Mouse (Mus musculus) liver, adult 2 months (tissue): Measurements from ENCODE around the gene Nars2.

Source experiments
- CTCF ChIP-seq: fragments of 200-500 bp; IDR thresholded peaks from 2 replicates; pipeline ENCODE4 v1.5.1; 2011; ENCODE audit warnings: low read depth, low read length, control low read depth
- POLR2A ChIP-seq: fragments of 200-500 bp; IDR thresholded peaks from 2 replicates; pipeline ENCODE4 v1.6.1; 2011; ENCODE audit warnings: low read length, control low read depth; ENCODE audit not compliant: insufficient read depth; ENCODE audit errors: extremely low read depth

- TF ChIP-seq CTCF = no peak
- TF ChIP-seq POLR2A = no peak
Measured at GRCm38 (mm10) chr7:96971027-96971996, 20.0 kb downstream of the Nars2 start.
